Mouse (Mus musculus): ENCODE data around the gene Rai1.

DNA sequence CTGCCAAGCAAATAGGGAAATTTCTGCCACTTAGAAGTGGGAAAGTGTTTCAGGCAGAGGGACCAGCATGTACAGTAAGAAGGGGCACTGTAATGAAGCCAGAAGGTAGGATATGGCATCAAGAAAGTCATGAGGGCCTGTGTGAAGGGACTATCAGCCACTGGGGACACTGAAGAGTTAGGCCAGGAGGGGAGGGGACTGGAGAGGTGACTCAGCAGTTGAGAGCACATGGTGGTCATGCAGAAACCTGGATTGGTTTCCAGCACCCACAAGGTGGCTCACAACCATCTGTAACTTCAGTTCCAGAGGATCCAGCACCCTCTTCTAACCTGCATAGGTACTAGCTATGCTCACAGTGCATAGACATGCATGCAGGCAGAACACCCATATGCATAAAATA, 32.4 kb downstream of the Rai1 start:
- TF ChIP-seq CTCF (IDR thresholded peaks at IDR 0.05; ENCODE audit: low read depth) (peak; percentile 40), EP300 (optimal IDR thresholded peaks at IDR 0.05) (no peak)
